Mouse (Mus musculus) small intestine, adult 2 months (tissue): ENCODE results near the gene Gm10203. TPM values are rescaled to one million over a fixed set of nuclear protein-coding genes. Genes with fewer than 3 reads are reported as not detected.
"Not testable (repeated sequence)": the region's sequence is repeated elsewhere in the genome, so short reads cannot be mapped to it uniquely, and the experiment has no call there.

ENCODE experiments used
- H3K27ac ChIP-seq: fragments of 200-500 bp; 2 replicates; pipeline ENCODE4 v1.5.1; 2012; ENCODE audit warnings: low read depth, low read length, control low read depth, inconsistent platforms; ENCODE audit not compliant: insufficient read depth
- H3K27me3 ChIP-seq: fragments of 200-500 bp; 2 replicates; pipeline ENCODE4 v1.6.1; 2012; ENCODE audit warnings: mild to moderate bottlenecking, moderate library complexity, low read length, inconsistent platforms; ENCODE audit not compliant: control insufficient read depth, insufficient read depth
- H3K36me3 ChIP-seq: fragments of 200-500 bp; 2 replicates; pipeline ENCODE4 v1.6.1; 2012; ENCODE audit warnings: mild to moderate bottlenecking, low read length, control low read depth, inconsistent platforms; ENCODE audit not compliant: control insufficient read depth, insufficient read depth
- H3K4me1 ChIP-seq: fragments of 200-500 bp; 2 replicates; pipeline ENCODE4 v1.6.1; 2012; ENCODE audit warnings: low read length, inconsistent platforms, mixed read lengths; ENCODE audit not compliant: control insufficient read depth, insufficient read depth, insufficient read length
- H3K4me3 ChIP-seq: fragments of 200-500 bp; 2 replicates; pipeline ENCODE4 v1.5.1; 2012; ENCODE audit warnings: low read depth, mild to moderate bottlenecking, control low read depth, inconsistent platforms, low read length, moderate library complexity
- CTCF ChIP-seq: fragments of 200-500 bp; IDR thresholded peaks from 2 replicates; pipeline ENCODE4 v1.5.1; 2012; ENCODE audit warnings: low read depth, mild to moderate bottlenecking, control low read depth, inconsistent platforms, low read length, moderate library complexity, mixed read lengths; ENCODE audit not compliant: insufficient replicate concordance, insufficient read length; ENCODE audit errors: extremely low read depth
- POLR2A ChIP-seq: fragments of 200-500 bp; IDR thresholded peaks from 2 replicates; pipeline ENCODE4 v1.6.1; 2012; ENCODE audit warnings: low read depth, mild to moderate bottlenecking, control low read depth, inconsistent platforms, low read length, moderate library complexity
- WGBS: fragments of 180-500 bp; shearing (Covaris S2); methylation state at CpG from one replicate; pipeline ENCODE4 v1.1.7; 2018; 5-methylcytosine and 5-hydroxymethylcytosine counted together
- polyA plus RNA-seq: library from polyadenylated mRNA; depleted of rRNA; stranded (reverse); fragments of >200 nt; gene quantifications from 2 replicates; pipeline ENCODE4 v1.2.3, GENCODE M21; 2012; rRNA removed

Gene Gm10203
- polyA plus RNA-seq = not detected in 2 replicates

- not testable (repeated sequence) for H3K36me3 ChIP-seq, H3K27me3 ChIP-seq, H3K27ac ChIP-seq, H3K4me3 ChIP-seq, H3K4me1 ChIP-seq
- 91% methylated on average over 8 of the region's 8 CpGs for WGBS
Observed at GRCm38 (mm10) chr6:149129870-149130269, at the start of gene Gm10203. TSS of gene Gm10203 (plus strand) at chr6:149130170.

GRCm38 (mm10) chr6:149092406-149092805, 37.6 kb upstream of the Gm10203 start:
- Histone ChIP-seq H3K4me1 (peaks cover 8% of the 10 kb centered on the region; the same call in 1 of the 2 replicates), H3K36me3 (no peaks in the 10 kb centered on the region), H3K4me3 (no peak overlapping the region), H3K27ac (no peak overlapping the region), H3K27me3 (no peaks in the 10 kb centered on the region)
- WGBS = 93% methylated on average over 6 of the region's 6 CpGs
- TF ChIP-seq CTCF = no peak
- TF ChIP-seq POLR2A = no peak

GRCm38 (mm10) chr6:149093465-149093864, 36.5 kb upstream of the Gm10203 start:
- Histone ChIP-seq H3K4me1 (peaks cover 8% of the 10 kb centered on the region; the same call in 1 of the 2 replicates), H3K27ac (peak overlapping the region; percentile 50), H3K27me3 (no peaks in the 10 kb centered on the region), H3K4me3 (no peak overlapping the region), H3K36me3 (no peaks in the 10 kb centered on the region)
- no peak for TF ChIP-seq CTCF
- no peak for TF ChIP-seq POLR2A
- WGBS = 15% methylated on average over 5 of the region's 5 CpGs

- Histone ChIP-seq H3K4me3 (no peak overlapping the region), H3K27me3 (no peaks in the 10 kb centered on the region), H3K4me1 (peaks cover 8% of the 10 kb centered on the region; the same call in 1 of the 2 replicates), H3K36me3 (no peaks in the 10 kb centered on the region), H3K27ac (no peak overlapping the region)
- TF ChIP-seq CTCF (no peak), POLR2A (no peak)
- 64% methylated on average over 1 of the region's 1 CpGs for WGBS
Observed at GRCm38 (mm10) chr6:149094555-149094954, 35.4 kb upstream of the Gm10203 start.

GRCm38 (mm10) chr6:149095389-149095788, 34.6 kb upstream of the Gm10203 start:
- TF ChIP-seq POLR2A (no peak), CTCF (no peak)
- Histone ChIP-seq H3K4me3 (no peak overlapping the region), H3K27ac (no peak overlapping the region), H3K4me1 (peaks cover 8% of the 10 kb centered on the region; the same call in 1 of the 2 replicates), H3K36me3 (no peaks in the 10 kb centered on the region), H3K27me3 (no peaks in the 10 kb centered on the region)
- 69% methylated on average over 6 of the region's 6 CpGs for WGBS

- 59% methylated on average over 2 of the region's 2 CpGs for WGBS
- Histone ChIP-seq H3K36me3 (no peaks in the 10 kb centered on the region), H3K27ac (peak overlapping the region; percentile 46; the same call in 1 of the 2 replicates), H3K4me1 (peaks cover 8% of the 10 kb centered on the region; the same call in 1 of the 2 replicates), H3K27me3 (no peaks in the 10 kb centered on the region), H3K4me3 (no peak overlapping the region)
- TF ChIP-seq CTCF (no peak), POLR2A (no peak)
Observed at GRCm38 (mm10) chr6:149096233-149096632, 33.7 kb upstream of the Gm10203 start.

- Histone ChIP-seq H3K27me3 (no peaks in the 10 kb centered on the region), H3K27ac (peak overlapping the region; percentile 56; the same call in 1 of the 2 replicates), H3K4me3 (no peak overlapping the region), H3K36me3 (no peaks in the 10 kb centered on the region), H3K4me1 (peaks cover 8% of the 10 kb centered on the region; the same call in 1 of the 2 replicates)
- 92% methylated on average over 1 of the region's 1 CpGs for WGBS
- TF ChIP-seq CTCF (no peak), POLR2A (no peak)
Observed at GRCm38 (mm10) chr6:149097276-149097675, 32.7 kb upstream of the Gm10203 start.
